Mouse (Mus musculus): ENCODE results near the gene Riok1. TPM values are rescaled to one million over a fixed set of nuclear protein-coding genes. Genes with fewer than 3 reads are reported as not detected.

Riok1 gene
- polyA plus RNA-seq, 1 experiment from 2014 or later, result 55.4 TPM

GRCm38 (mm10) chr13:38007972-38008371 is 28.8 kb upstream of the Riok1 start:
- WGBS, result 97% methylated on average over 2 of the region's 2 CpGs
- Histone ChIP-seq H3K27ac (ENCODE audit: low read length) (no peak overlapping the region), H3K4me1 (ENCODE audit: control insufficient read depth, insufficient read depth, low read length) (no peaks in the 10 kb centered on the region), H3K4me3 (ENCODE audit: low read depth, low read length) (no peak overlapping the region), H3K9ac (replicated peaks; ENCODE audit: low read depth, low read length) (no peak overlapping the region), H3K9me3 (ENCODE audit: control insufficient read depth, low read depth, low read length) (no peaks in the 10 kb centered on the region), H3K36me3 (ENCODE audit: control insufficient read depth, insufficient read depth, low read length) (no peaks in the 10 kb centered on the region), H3K27me3 (ENCODE audit: control insufficient read depth, insufficient read depth, low read length) (no peaks in the 10 kb centered on the region), H3K4me2 (replicated peaks; ENCODE audit: low read depth, low read length) (no peak overlapping the region)
- ATAC-seq (ENCODE audit: insufficient number of reproducible peaks, insufficient read depth, low FRiP score, low read depth), result no peak

- WGBS, result 84% methylated on average over 5 of the region's 5 CpGs
- H3K27ac ChIP-seq (ENCODE audit: low read length), result no peak overlapping the region
- no peak for ATAC-seq (ENCODE audit: insufficient number of reproducible peaks, insufficient read depth, low FRiP score, low read depth)
- no peaks in the 10 kb centered on the region for H3K27me3 ChIP-seq (ENCODE audit: control insufficient read depth, insufficient read depth, low read length)
- no peaks in the 10 kb centered on the region for H3K9me3 ChIP-seq (ENCODE audit: control insufficient read depth, low read depth, low read length)
- no peak overlapping the region for H3K4me2 ChIP-seq (replicated peaks; ENCODE audit: low read depth, low read length)
- no peaks in the 10 kb centered on the region for H3K4me1 ChIP-seq (ENCODE audit: control insufficient read depth, insufficient read depth, low read length)
- H3K4me3 ChIP-seq (ENCODE audit: low read depth, low read length), result no peak overlapping the region
- H3K9ac ChIP-seq (replicated peaks; ENCODE audit: low read depth, low read length), result no peak overlapping the region
- H3K36me3 ChIP-seq (ENCODE audit: control insufficient read depth, insufficient read depth, low read length), result no peaks in the 10 kb centered on the region
These were observed 26.9 kb upstream of the Riok1 start for GRCm38 (mm10) chr13:38009721-38010408.

- Histone ChIP-seq H3K9ac (replicated peaks; ENCODE audit: low read depth, low read length) (no peak overlapping the region), H3K36me3 (ENCODE audit: control insufficient read depth, insufficient read depth, low read length) (no peaks in the 10 kb centered on the region), H3K4me2 (replicated peaks; ENCODE audit: low read depth, low read length) (no peak overlapping the region), H3K27me3 (ENCODE audit: control insufficient read depth, insufficient read depth, low read length) (no peaks in the 10 kb centered on the region), H3K9me3 (ENCODE audit: control insufficient read depth, low read depth, low read length) (no peaks in the 10 kb centered on the region), H3K4me1 (ENCODE audit: control insufficient read depth, insufficient read depth, low read length) (no peaks in the 10 kb centered on the region), H3K4me3 (ENCODE audit: low read depth, low read length) (no peak overlapping the region), H3K27ac (ENCODE audit: low read length) (no peak overlapping the region)
- WGBS, result 87% methylated on average over 5 of the region's 5 CpGs
- ATAC-seq (ENCODE audit: insufficient number of reproducible peaks, insufficient read depth, low FRiP score, low read depth), result no peak
These were observed 26.3 kb upstream of the Riok1 start for GRCm38 (mm10) chr13:38010444-38010910.

DNA sequence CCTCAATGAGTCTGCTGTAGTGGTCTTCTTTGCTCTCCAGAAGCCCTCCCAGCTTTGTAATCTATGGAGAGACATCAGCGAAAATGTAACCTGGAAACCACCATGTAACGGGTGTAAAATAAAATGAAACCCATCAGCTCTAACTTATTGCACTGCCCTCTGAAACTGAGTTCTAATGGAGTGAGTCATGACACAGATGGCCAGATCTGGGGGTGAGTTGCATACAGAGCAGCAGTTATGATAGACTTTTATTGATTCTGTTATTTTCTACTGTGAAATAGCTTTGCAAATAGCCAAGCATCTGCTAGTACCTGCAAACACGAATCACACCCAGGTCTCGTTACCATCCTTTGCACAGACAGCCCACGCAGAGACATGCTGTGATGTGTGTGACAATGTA is 24.4 kb upstream of the Riok1 start:
- Histone ChIP-seq H3K4me2 (replicated peaks; ENCODE audit: low read depth, low read length) (no peak overlapping the region), H3K27me3 (ENCODE audit: control insufficient read depth, insufficient read depth, low read length) (no peaks in the 10 kb centered on the region), H3K36me3 (ENCODE audit: control insufficient read depth, insufficient read depth, low read length) (no peaks in the 10 kb centered on the region), H3K9me3 (ENCODE audit: control insufficient read depth, low read depth, low read length) (no peaks in the 10 kb centered on the region), H3K4me3 (ENCODE audit: low read depth, low read length) (no peak overlapping the region), H3K9ac (replicated peaks; ENCODE audit: low read depth, low read length) (no peak overlapping the region), H3K4me1 (ENCODE audit: control insufficient read depth, insufficient read depth, low read length) (no peaks in the 10 kb centered on the region), H3K27ac (ENCODE audit: low read length) (no peak overlapping the region)
- no peak for ATAC-seq (ENCODE audit: insufficient number of reproducible peaks, insufficient read depth, low FRiP score, low read depth)
- 88% methylated on average over 5 of the region's 5 CpGs for WGBS

GRCm38 (mm10) chr13:38015591-38015990 is 21.2 kb upstream of the Riok1 start:
- H3K27ac ChIP-seq (ENCODE audit: low read length), result no peak overlapping the region
- H3K4me3 ChIP-seq (ENCODE audit: low read depth, low read length), result no peak overlapping the region
- H3K9me3 ChIP-seq (ENCODE audit: control insufficient read depth, low read depth, low read length), result no peaks in the 10 kb centered on the region
- H3K4me2 ChIP-seq (replicated peaks; ENCODE audit: low read depth, low read length), result no peak overlapping the region
- H3K4me1 ChIP-seq (ENCODE audit: control insufficient read depth, insufficient read depth, low read length), result no peaks in the 10 kb centered on the region
- H3K9ac ChIP-seq (replicated peaks; ENCODE audit: low read depth, low read length), result no peak overlapping the region
- ATAC-seq (ENCODE audit: insufficient number of reproducible peaks, insufficient read depth, low FRiP score, low read depth), result no peak
- no peaks in the 10 kb centered on the region for H3K36me3 ChIP-seq (ENCODE audit: control insufficient read depth, insufficient read depth, low read length)
- no peaks in the 10 kb centered on the region for H3K27me3 ChIP-seq (ENCODE audit: control insufficient read depth, insufficient read depth, low read length)
- 87% methylated on average over 4 of the region's 4 CpGs for WGBS

- Histone ChIP-seq H3K36me3 (ENCODE audit: control insufficient read depth, insufficient read depth, low read length) (no peaks in the 10 kb centered on the region), H3K9me3 (ENCODE audit: control insufficient read depth, low read depth, low read length) (no peaks in the 10 kb centered on the region)
- WGBS, result 69% methylated on average over 3 of the region's 3 CpGs
These were observed 18.0 kb upstream of the Riok1 start for GRCm38 (mm10) chr13:38018791-38019190.

DNA sequence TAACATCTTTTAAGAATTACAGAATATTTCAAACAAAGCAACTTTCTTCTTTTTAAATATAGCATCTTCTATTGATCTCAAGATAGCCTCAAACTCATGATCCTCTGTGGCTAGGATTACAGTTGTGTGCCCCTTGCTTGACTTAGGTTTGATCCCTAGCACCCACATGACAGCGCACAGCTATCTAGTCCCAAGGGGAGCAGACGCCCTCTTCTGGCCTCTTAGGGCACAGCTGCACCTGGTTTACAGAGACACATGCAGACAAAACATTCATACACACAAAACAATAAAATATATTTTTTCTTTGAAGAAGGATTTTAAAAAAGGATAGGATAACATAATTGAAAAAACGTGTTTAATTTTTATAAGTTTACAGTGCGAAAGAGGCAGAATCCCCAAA is 10.9 kb upstream of the Riok1 start:
- 43% methylated on average over 4 of the region's 4 CpGs for WGBS
- Histone ChIP-seq H3K4me1 (ENCODE audit: control insufficient read depth, insufficient read depth, low read length) (no peaks in the 10 kb centered on the region), H3K27me3 (ENCODE audit: control insufficient read depth, insufficient read depth, low read length) (no peaks in the 10 kb centered on the region), H3K36me3 (ENCODE audit: control insufficient read depth, insufficient read depth, low read length) (no peaks in the 10 kb centered on the region), H3K4me3 (ENCODE audit: low read depth, low read length) (no peak overlapping the region), H3K9ac (replicated peaks; ENCODE audit: low read depth, low read length) (no peak overlapping the region), H3K9me3 (ENCODE audit: control insufficient read depth, low read depth, low read length) (no peaks in the 10 kb centered on the region), H3K27ac (ENCODE audit: low read length) (no peak overlapping the region), H3K4me2 (replicated peaks; ENCODE audit: low read depth, low read length) (no peak overlapping the region)
- ATAC-seq (ENCODE audit: insufficient number of reproducible peaks, insufficient read depth, low FRiP score, low read depth), result no peak

More at GRCm38 (mm10) chr13:38018791-38019190, 18.0 kb upstream of the Riok1 start:
- no peak overlapping the region for H3K9ac ChIP-seq (replicated peaks; ENCODE audit: low read depth, low read length)
- H3K27ac ChIP-seq (ENCODE audit: low read length), result no peak overlapping the region
- no peaks in the 10 kb centered on the region for H3K27me3 ChIP-seq (ENCODE audit: control insufficient read depth, insufficient read depth, low read length)
- no peaks in the 10 kb centered on the region for H3K4me1 ChIP-seq (ENCODE audit: control insufficient read depth, insufficient read depth, low read length)
- ATAC-seq (ENCODE audit: insufficient number of reproducible peaks, insufficient read depth, low FRiP score, low read depth), result no peak
- H3K4me2 ChIP-seq (replicated peaks; ENCODE audit: low read depth, low read length), result no peak overlapping the region
- H3K4me3 ChIP-seq (ENCODE audit: low read depth, low read length), result no peak overlapping the region

GRCm38 (mm10) chr13:38027618-38028248 is 9.1 kb upstream of the Riok1 start:
- 59% methylated on average over 6 of the region's 6 CpGs for WGBS
- Histone ChIP-seq H3K9me3 (ENCODE audit: control insufficient read depth, low read depth, low read length) (no peaks in the 10 kb centered on the region), H3K9ac (replicated peaks; ENCODE audit: low read depth, low read length) (no peak overlapping the region), H3K27me3 (ENCODE audit: control insufficient read depth, insufficient read depth, low read length) (no peaks in the 10 kb centered on the region), H3K27ac (ENCODE audit: low read length) (no peak overlapping the region), H3K36me3 (ENCODE audit: control insufficient read depth, insufficient read depth, low read length) (no peaks in the 10 kb centered on the region), H3K4me2 (replicated peaks; ENCODE audit: low read depth, low read length) (no peak overlapping the region), H3K4me1 (ENCODE audit: control insufficient read depth, insufficient read depth, low read length) (no peaks in the 10 kb centered on the region), H3K4me3 (ENCODE audit: low read depth, low read length) (no peak overlapping the region)
- no peak for ATAC-seq (ENCODE audit: insufficient number of reproducible peaks, insufficient read depth, low FRiP score, low read depth)

All from stomach, embryonic 14.5 days (tissue).